In the genomic region with DNA sequence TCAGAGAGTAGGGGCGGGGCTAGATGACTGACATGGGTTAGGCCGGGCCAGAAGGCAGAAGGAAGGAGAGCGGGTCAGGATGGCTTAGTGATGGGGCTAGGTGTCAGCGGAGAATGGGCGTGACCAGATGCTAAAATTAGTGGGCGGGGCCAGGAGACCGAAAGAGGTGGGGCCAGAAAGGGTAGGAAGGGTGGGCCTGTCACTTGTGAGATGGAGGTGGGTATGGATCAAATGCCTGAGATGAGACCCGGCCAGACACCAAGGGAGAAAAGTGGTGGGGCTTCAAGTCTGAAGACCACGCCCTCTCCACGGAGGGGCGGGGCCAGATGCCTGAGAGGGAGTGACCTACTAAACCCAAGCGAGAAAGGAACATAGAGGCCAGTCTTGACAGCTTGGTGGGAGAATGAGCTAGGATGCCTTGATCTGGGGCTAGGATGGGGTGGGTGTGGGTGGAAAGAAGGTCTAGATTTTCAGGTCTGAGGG, we compare ENCODE assay signal across 1 mouse cellular context.
TF ChIP-seq lines count a peak whose summit lies in the region.

No protein-coding gene starts in this region.

TF ChIP-seq in MEL, 35 proteins besides CTCF, POLR2A, EP300 and RAD21:
- TF ChIP-seq POLR2AphosphoS2 (IDR thresholded peaks at IDR 0.05; ENCODE audit: low read length) = 0 out of 2 replicates have a peak, but pooled peaks have one; percentile 26
- 0 out of 2 replicates have a peak, but pooled peaks have one; percentile 30 for TF ChIP-seq HCFC1 (IDR thresholded peaks at IDR 0.05; ENCODE audit: low read depth, low read length)
- no peak for TF ChIP-seq E2F4 (IDR thresholded peaks at IDR 0.05; ENCODE audit: borderline replicate concordance, low read depth, low read length)
- peak; percentile 54; the same call in 1 of the 2 replicates for TF ChIP-seq ZMIZ1 (IDR thresholded peaks at IDR 0.05; ENCODE audit: low read depth, low read length)
- TF ChIP-seq CHD2 (IDR thresholded peaks at IDR 0.05; ENCODE audit: low read length) = no peak
- TF ChIP-seq USF1 (IDR thresholded peaks at IDR 0.05; ENCODE audit: low read depth, low read length) = no peak
- TF ChIP-seq RCOR1 (IDR thresholded peaks at IDR 0.05; ENCODE audit: low read depth, low read length) = no peak
- TF ChIP-seq MAZ (IDR thresholded peaks at IDR 0.05; ENCODE audit: low read depth, low read length) = no peak
- 0 out of 2 replicates have a peak, but pooled peaks have one; percentile 4 for TF ChIP-seq TCF12 (IDR thresholded peaks at IDR 0.05; ENCODE audit: low read depth, low read length)
